Mouse (Mus musculus): ENCODE results near the gene Smco3. TPM values are rescaled to one million over a fixed set of nuclear protein-coding genes. Genes with fewer than 3 reads are reported as not detected.

Smco3 gene
- total RNA-seq, 2 experiments from 2014 or later, result 2.3 to 3.2 TPM

DNA sequence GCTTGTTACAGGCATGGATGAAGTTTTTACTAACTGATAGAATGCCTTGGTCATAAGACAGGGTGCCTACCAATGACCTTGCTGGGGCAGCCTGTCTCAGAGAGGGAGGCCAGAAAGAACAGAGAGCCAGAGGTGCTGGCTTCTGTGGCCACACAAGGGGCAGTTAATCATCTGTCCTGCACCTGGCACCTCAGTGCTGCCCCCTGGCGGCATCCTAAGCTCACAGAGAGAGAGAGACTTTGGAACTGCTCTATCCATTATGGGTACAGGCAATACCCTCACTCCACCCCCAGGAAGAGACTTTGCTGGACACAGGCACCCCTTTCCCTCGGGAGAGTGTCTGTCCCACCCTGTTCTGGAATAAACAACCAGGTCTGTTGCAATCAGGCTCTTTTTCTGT, 12.5 kb upstream of the Smco3 start:
- peak; percentile 30 for DNase-seq

GRCm38 (mm10) chr6:136847267-136847666, 12.0 kb upstream of the Smco3 start:
- no peak for DNase-seq
- intact Hi-C loops (cut with DNase I), result no loop called here

More for the DNA sequence above, 12.5 kb upstream of the Smco3 start:
- intact Hi-C loops (cut with DNase I), result no loop called here

DNA sequence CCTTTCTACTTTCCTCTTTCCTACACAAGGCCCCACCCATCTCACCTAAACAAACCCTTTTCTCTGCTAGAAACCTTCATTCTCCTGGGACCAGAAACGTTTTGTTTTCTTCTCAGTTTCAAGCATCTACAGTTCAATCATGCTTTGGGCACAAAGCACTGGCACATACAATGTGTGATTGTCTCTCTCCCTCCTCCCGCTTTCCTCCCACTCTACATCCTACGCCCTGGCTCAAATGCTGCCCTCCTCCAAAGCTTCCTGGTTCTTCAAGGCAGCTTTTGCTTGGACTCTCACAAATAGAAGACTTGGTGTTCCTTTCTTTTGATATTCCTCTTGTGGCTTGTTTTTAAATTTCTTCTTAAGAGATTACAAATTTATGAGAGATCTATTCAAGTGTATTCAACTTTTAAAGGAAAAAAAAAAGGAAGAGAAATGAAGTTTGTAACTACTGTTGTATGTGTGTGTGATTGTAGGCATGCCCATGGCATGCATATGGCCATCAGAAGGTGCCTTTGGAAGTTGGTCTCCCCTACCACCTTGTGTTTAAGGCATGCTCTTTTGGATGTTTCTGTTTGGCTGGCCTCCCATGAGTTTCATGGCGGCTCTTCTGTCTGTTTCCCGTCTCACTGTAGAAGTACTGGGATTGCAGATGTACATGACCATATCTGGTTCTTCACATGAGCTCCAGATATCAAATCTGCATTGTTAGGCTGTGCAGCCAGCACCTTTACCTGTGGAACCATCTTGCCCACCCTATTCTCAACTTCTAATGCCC, 10.6 kb upstream of the Smco3 start:
- intact Hi-C loops (cut with DNase I), result no loop called here
- no peak for DNase-seq

- intact Hi-C loops (cut with DNase I), result no loop called here
- no peak for DNase-seq
Measured at GRCm38 (mm10) chr6:136844903-136845302, 9.7 kb upstream of the Smco3 start.

GRCm38 (mm10) chr6:136837323-136837722, 2.1 kb upstream of the Smco3 start:
- DNase-seq, result no peak
- intact Hi-C loops (cut with DNase I), result no loop called here

DNA sequence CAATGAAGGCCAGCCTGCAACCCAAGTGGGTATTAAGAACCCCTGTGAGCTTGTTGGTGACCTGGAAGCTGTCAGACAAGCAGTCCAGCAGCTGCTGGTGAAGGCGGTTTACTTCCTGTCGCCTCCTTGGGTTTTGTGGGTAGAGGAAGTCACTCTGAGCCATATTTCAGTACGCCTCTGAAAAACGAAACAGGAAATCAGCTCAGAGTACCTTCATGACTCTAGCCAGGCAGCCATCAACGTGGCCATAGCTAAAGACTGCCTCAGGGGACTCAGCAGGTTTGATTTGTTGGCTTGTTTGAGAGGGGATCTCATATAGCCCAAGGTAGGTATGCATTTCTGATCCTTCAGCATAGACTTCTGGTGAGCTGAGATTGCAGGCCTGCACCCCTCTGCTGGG, 3.5 kb downstream of the Smco3 start:
- DNase-seq, result no peak
- intact Hi-C loops (cut with DNase I), result no loop called here

GRCm38 (mm10) chr6:136828681-136829080, 6.6 kb downstream of the Smco3 start:
- intact Hi-C loops (cut with DNase I), result no loop called here
- no peak for DNase-seq

- peak; percentile 97 for DNase-seq
- intact Hi-C loops (cut with DNase I), result no loop called here
Measured at GRCm38 (mm10) chr6:136827881-136828561, 7.2 kb downstream of the Smco3 start, which contains the start of gene Wbp11. Gene Wbp11 (minus strand): TSS chr6:136828233.

DNA sequence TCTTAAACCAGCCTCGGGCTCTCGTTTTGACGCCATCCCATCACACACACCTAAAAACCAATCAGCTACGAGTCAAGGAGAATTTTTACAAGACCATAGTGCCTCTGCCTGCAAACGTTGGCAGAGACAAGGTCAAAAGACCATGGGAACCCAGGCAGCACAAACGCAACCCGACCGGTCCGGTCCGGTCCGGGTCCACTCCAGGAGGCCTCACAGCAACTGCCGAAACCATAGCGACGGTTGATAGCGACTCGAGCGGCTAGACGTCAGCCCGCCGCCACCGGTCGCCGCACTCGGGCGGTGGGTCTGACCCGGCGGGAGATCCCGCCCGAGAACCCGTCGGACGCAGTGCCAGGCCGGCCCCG, 7.8 kb downstream of the Smco3 start, which contains the start of gene BC049715:
BC049715 (plus strand) TSS at position 111 of the 365 bp plus-strand sequence.
- no peak for DNase-seq
- intact Hi-C loops (cut with DNase I), result no loop called here

DNA sequence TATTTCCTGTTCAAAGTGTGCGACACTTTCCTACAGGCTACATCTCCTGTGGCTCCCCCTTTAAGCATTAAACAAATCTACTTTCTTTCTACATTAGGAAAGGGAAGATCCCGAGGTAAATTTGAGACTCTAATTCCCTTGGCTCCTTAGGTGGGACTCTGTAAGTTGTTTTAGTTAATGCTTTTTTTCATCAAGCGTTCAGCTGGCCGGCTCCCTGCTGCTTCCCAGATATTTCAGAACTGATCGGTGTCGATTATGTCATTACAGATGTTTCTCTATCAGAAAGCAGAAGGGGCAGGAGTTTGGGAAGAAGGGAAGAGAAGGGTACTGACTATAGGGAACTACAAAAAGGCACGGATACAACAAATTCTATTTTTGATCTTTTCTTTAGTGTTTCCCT, 8.1 kb downstream of the Smco3 start:
- DNase-seq, result no peak
- intact Hi-C loops (cut with DNase I), result no loop called here

DNA sequence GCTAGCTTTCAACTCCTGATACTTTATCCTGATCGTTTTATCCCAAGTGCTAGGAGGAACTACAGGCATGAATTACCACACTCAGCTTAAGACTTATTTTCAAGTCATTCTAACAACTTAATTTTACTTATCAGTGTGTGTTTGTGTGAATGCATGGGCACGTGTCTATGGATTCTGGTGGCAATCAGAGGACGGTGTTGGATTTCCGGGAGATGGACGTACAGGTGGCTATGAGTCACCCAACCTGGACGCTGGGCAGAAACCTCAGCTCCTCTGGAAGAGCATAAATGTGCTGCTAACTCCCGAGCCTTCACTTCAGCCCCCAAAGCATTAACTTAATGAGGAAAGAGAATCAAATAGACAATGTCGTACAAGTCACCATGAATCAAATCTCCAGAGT, 10.3 kb downstream of the Smco3 start:
- intact Hi-C loops (cut with DNase I), result no loop called here
- no peak for DNase-seq

DNA sequence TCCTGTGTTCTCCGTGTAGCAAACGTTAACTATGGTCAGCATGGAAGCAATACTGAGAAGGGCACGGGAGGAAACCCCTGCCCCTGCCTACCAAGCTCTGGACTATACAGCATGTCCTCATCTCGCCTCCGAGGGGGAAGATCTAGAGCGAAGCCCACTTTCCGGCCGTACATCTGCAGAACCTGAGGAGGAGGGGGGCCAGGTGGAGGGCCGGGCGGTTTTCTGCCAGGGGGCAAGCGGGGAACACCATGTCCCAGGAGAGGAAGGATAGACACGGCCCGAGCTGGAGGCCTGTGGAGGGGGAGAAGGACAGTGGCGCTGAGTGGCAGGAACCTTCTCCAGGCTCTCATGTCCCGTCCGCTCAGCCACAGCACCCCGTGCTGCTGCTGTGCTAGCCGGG, 14.2 kb downstream of the Smco3 start:
- DNase-seq, result no peak
- intact Hi-C loops (cut with DNase I), result no loop called here

- DNase-seq, result no peak
- intact Hi-C loops (cut with DNase I), result no loop called here
Measured at GRCm38 (mm10) chr6:136820381-136820780, 14.9 kb downstream of the Smco3 start.

DNA sequence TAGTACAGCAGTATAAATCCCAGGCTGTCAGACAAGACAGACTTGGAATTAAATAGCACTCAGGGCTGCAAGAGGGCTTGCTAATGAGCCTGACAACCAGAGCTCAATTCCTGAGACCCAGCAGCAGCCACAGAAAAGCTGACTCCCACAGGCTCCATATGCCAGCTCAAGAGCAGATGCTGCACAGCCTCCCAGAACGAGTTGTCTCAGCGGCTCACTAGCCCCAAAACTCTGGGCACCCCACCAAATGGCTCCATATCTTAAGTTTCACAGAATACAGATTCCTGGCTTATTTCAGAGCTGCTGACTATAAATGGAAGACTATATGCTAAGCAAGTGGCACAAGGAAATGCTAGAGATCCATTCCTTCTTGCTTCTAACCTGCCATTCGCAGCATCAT, 17.7 kb downstream of the Smco3 start:
- intact Hi-C loops (cut with DNase I), result no loop called here
- no peak for DNase-seq

DNA sequence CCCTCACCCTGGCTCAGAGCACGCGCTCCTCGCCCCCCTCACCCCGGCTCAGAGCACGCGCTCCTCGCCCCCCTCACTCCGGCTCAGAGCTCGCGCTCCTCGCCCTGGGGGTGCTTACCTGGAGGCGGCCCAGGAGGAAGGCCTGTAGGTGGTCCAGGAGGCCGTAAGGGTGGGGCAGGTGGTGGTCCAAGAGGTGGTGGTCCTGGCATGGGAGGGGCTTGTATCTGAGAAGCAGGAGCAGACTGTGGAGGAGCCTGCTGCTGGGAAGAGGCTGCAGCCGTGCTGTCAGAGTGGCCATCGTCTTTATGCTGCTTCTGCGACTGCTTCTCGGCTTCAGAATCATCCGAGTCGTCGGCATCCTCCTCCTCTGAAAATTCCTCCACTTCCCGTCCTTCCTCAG, 18.4 kb downstream of the Smco3 start:
- DNase-seq, result no peak
- intact Hi-C loops (cut with DNase I), result no loop called here

GRCm38 (mm10) chr6:136815381-136815780, 19.9 kb downstream of the Smco3 start:
- intact Hi-C loops (cut with DNase I), result no loop called here
- no peak for DNase-seq

- DNase-seq, result no peak
- intact Hi-C loops (cut with DNase I), result no loop called here
Measured at GRCm38 (mm10) chr6:136813117-136813516, 22.1 kb downstream of the Smco3 start.

DNA sequence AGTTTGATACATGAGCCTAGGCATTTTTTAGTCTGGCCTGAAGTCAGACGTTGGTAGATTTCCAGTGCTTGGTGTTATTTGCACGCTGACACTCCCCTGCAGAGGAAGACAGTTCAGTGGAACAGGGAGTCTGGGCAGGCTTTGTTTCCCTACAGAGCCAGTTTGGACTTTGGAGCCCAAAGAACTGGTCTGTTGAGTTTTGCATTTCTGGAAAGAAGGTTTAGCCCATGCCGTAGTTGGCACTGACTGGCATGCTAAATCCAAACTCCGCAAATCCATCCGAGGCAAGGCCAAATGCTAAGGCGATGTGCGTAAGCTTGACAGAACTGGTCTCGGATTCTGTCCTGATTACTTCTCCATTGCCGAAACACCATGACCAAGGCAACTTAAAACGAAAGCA, 24.1 kb downstream of the Smco3 start:
- intact Hi-C loops (cut with DNase I), result no loop called here
- DNase-seq, result no peak

GRCm38 (mm10) chr6:136809673-136810072, 25.6 kb downstream of the Smco3 start:
- no peak for DNase-seq
- intact Hi-C loops (cut with DNase I), result no loop called here

DNA sequence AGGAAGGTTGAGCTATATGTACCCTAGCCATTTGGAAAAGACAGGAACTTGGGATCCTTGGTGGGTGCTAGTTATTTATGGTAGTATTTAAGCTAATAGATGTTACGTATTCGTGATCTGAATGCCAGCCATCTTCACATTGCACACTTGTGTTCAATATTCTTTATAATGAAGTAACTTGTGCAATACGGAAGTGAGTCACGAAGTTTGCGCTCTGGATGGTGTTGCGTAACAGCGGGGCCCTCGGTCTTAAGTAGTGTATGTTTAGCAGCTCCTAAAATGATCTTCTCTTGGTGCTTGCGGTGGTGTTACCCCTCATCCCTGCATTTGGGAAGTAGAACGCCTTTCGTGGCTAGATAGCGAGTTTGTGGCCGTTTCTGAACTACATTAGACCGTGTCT, 26.2 kb downstream of the Smco3 start:
- intact Hi-C loops (cut with DNase I), result no loop called here
- no peak for DNase-seq

DNA sequence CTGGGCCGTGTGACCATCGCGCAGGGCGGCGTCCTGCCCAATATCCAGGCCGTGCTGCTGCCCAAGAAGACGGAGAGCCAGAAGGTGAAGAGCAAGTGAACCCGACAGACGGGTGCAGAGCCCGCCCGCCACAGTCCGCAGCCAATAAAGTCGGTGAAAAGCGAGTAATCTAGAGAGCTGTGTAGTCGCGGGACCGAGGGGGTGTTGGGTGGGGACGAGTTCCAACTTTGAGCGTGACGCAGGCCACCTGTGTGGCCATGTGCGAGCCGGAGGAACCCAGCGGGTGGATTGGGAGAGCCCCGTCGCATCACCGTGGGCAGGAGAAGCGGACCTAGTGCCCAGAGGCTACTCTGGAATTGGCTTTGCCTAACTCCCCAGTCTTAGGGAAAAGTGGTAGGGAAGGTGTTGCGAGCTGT, 26.6 kb downstream of the Smco3 start:
- no peak for DNase-seq
- intact Hi-C loops (cut with DNase I), result no loop called here

DNA sequence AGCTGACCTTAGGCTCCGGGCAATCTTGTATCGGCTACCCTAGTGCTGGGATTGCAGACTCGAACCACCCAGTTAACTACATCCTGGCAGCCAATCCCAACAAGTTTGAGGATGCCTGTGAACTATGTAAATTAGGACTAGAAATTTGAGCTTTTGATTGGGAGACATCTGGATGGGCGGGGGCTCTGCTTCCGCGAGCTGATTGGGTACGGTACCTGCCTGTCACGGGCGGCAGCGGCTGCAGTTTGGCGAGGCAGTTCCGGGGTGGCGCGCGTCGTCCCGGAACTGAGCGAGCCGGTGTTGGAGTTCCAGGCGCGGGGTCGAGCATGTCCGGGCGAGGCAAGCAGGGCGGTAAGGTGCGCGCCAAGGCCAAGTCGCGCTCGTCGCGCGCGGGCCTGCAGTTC, 27.2 kb downstream of the Smco3 start, which contains the start of gene H2afj:
H2afj (plus strand) TSS at position 231 of the 404 bp plus-strand sequence.
- DNase-seq, result peak; percentile 97
- intact Hi-C loops (cut with DNase I), result no loop called here
